Comparison of ENCODE assay signal across 9 mouse cellular contexts in the genomic region with DNA sequence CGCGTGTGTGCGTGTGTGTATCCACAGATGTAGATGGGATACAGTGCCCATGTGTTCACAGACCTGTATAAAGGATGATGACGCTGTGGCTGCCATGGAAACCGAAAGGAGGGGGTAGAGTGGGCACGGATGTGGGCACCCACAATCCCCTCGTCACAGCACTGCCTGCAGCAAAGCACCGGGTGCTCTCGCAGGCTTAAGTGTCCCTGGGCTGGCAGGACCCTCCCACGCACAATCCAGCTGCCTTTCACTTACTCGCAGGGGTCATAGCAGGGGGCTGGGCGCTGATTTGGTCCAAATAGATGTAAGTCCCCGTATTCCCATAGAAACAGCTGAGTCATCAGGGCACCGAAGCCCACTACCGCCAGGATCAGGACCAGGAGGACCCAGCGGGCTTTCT. TPM values are rescaled to one million over a fixed set of nuclear protein-coding genes. Genes with fewer than 3 reads are reported as not detected.
A peak's percentile ranks its signal among the peaks of the same experiment; 100 is the strongest.
DNase-seq lines count a peak whose midpoint lies in the region; ATAC-seq and TF ChIP-seq lines count a peak whose summit lies in the region.
"Had no signal": no experiment of that assay in that cellular context is flagged by ENCODE, and none has a peak within 500 bp of the region (broad histone marks: within the 10 kb centered on the region; RNA-seq: fewer than 3 reads in every experiment).

No protein-coding gene starts in this region.

- H3K27ac ChIP-seq in forebrain, embryonic 15.5 days (replicated peaks): peak overlapping the region; percentile 28; the same call in 1 of the 2 replicates
- 0 out of 2 replicates have a peak overlapping the region, but pooled peaks have one; percentile 13 for H3K27ac ChIP-seq in midbrain, embryonic 16.5 days (ENCODE audit: low read length)
- H3K27ac ChIP-seq: heart, embryonic 15.5 days had no signal

- H3K27me3 ChIP-seq in E14TG2a.4 (ENCODE audit: insufficient read depth, low read length): no peaks in the 10 kb centered on the region
- H3K27me3 ChIP-seq in forebrain, embryonic 15.5 days: no peaks in the 10 kb centered on the region
- H3K27me3 ChIP-seq in midbrain, embryonic 16.5 days (ENCODE audit: control insufficient read depth, insufficient read depth, low read depth, low read length): no peaks in the 10 kb centered on the region
- H3K27me3 ChIP-seq: heart, embryonic 15.5 days had no signal

- TF ChIP-seq CTCF in E14TG2a.4 (conservative IDR thresholded peaks at IDR 0.05; ENCODE audit: low read length): no peak

- peak; percentile 94 for DNase-seq in heart, adult 11 months
- DNase-seq in heart, postnatal 25 days (ENCODE audit: low spot score): no peak
- DNase-seq in left cerebral cortex, adult 8-10 months (ENCODE audit: low spot score in 2 of 2): peak; percentile 80 to 96
- peak; percentile 96 for DNase-seq in thymus, postnatal 0 days (ENCODE audit: low spot score)
- DNase-seq in urinary bladder, postnatal 10 days (ENCODE audit: low spot score): no peak

- peak overlapping the region; percentile 18; the same call in 1 of the 2 replicates for H3K9ac ChIP-seq in forebrain, embryonic 15.5 days (replicated peaks)
- peak overlapping the region; percentile 86 for H3K9ac ChIP-seq in midbrain, embryonic 16.5 days (ENCODE audit: low read depth, low read length)

- H3K4me3 ChIP-seq in E14TG2a.4 (replicated peaks; ENCODE audit: low read length): peak overlapping the region; percentile 78
- peak overlapping the region; percentile 57 for H3K4me3 ChIP-seq in forebrain, embryonic 15.5 days
- H3K4me3 ChIP-seq in midbrain, embryonic 16.5 days (ENCODE audit: low read depth, low read length): peak overlapping the region; percentile 70

- peaks cover 66% of the 10 kb centered on the region for H3K4me1 ChIP-seq in E14TG2a.4 (replicated peaks; ENCODE audit: low read depth, low read length)
- peaks cover 21% of the 10 kb centered on the region for H3K4me1 ChIP-seq in forebrain, embryonic 15.5 days
- peaks cover 16% of the 10 kb centered on the region for H3K4me1 ChIP-seq in midbrain, embryonic 16.5 days (ENCODE audit: control insufficient read depth, insufficient read depth, low read length)

- 69% methylated on average over 16 of the region's 16 CpGs for WGBS in forebrain, embryonic 15.5 days
- 59% methylated on average over 16 of the region's 16 CpGs for whole genome bisulfite sequencing in midbrain, embryonic 16.5 days

- H3K4me2 ChIP-seq in forebrain, embryonic 15.5 days (replicated peaks): peak overlapping the region; percentile 78
- peak overlapping the region; percentile 82 for H3K4me2 ChIP-seq in midbrain, embryonic 16.5 days (ENCODE audit: low read length)

- peak; percentile 70 for ATAC-seq in forebrain, embryonic 15.5 days (replicated peaks)
- ATAC-seq in midbrain, embryonic 16.5 days: peak; percentile 44

- intact Hi-C loops in heart, postnatal 25 days (cut with DNase I): no loop called here

- peaks cover 65% of the 10 kb centered on the region for H3K36me3 ChIP-seq in E14TG2a.4 (ENCODE audit: insufficient read depth, low read length)
- peaks cover 23% of the 10 kb centered on the region for H3K36me3 ChIP-seq in forebrain, embryonic 15.5 days
- peaks cover 13% of the 10 kb centered on the region for H3K36me3 ChIP-seq in midbrain, embryonic 16.5 days (ENCODE audit: control insufficient read depth, insufficient read depth, low read length)

- H3K9me3 ChIP-seq in E14TG2a.4 (ENCODE audit: low read length): no peaks in the 10 kb centered on the region
- H3K9me3 ChIP-seq in forebrain, embryonic 15.5 days: no peaks in the 10 kb centered on the region
- H3K9me3 ChIP-seq in midbrain, embryonic 16.5 days (replicated peaks; ENCODE audit: control insufficient read depth, low read length, poor library complexity, severe bottlenecking): no peaks in the 10 kb centered on the region
- H3K9me3 ChIP-seq: heart, embryonic 15.5 days had no signal

RNA-seq across cellular contexts. Expression of gene Pld3, which starts 11.6 kb away (rescaled TPM):
- 10 to 100 TPM; 23.3 to 27.1 TPM for total RNA-seq in heart, postnatal 25 days (2021)
- polyA plus RNA-seq in forebrain, embryonic 15.5 days (2015; fragmentation: Nextera tagmentation; extraction: Ambion mirVana): 95.7 and 106 TPM in 2 replicates
- total RNA-seq in left cerebral cortex, adult 8-10 months (2022): 100 to 1,000 TPM; 675 to 760 (median 715) TPM
- polyA plus RNA-seq in midbrain, embryonic 16.5 days (2015; fragmentation: Nextera tagmentation; extraction: Ambion mirVana): 171 and 225 TPM in 2 replicates
- polyA plus RNA-seq in thymus, postnatal 0 days (2015; fragmentation: Nextera tagmentation; extraction: Ambion mirVana): 134 and 145 TPM in 2 replicates

RNA-seq across cellular contexts. Expression of gene 2310022A10Rik, which starts 11.6 kb away (rescaled TPM):
- 10 to 100 TPM; 64.6 to 71.9 TPM for total RNA-seq in heart, postnatal 25 days (2021)
- polyA plus RNA-seq in forebrain, embryonic 15.5 days (2015; fragmentation: Nextera tagmentation; extraction: Ambion mirVana): 36.9 and 38.9 TPM in 2 replicates
- 10 to 100 TPM; 26.1 to 34.5 (median 31.0) TPM for total RNA-seq in left cerebral cortex, adult 8-10 months (2022)
- polyA plus RNA-seq in midbrain, embryonic 16.5 days (2015; fragmentation: Nextera tagmentation; extraction: Ambion mirVana): 35.6 and 37.5 TPM in 2 replicates
- polyA plus RNA-seq in thymus, postnatal 0 days (2015; fragmentation: Nextera tagmentation; extraction: Ambion mirVana): 24.6 and 28.7 TPM in 2 replicates

RNA-seq across cellular contexts. Expression of gene Hipk4, which starts 18.4 kb away (rescaled TPM):
- total RNA-seq in heart, postnatal 25 days (2021): under 1 TPM; 0.13 to 0.17 TPM
- 0.42 and 0.43 TPM in 2 replicates for polyA plus RNA-seq in forebrain, embryonic 15.5 days (2015; fragmentation: Nextera tagmentation; extraction: Ambion mirVana)
- total RNA-seq in left cerebral cortex, adult 8-10 months (2022): under 1 TPM in 3 of 4 experiments, not detected in 1; 0.12 to 0.20 (median 0.14) TPM
- polyA plus RNA-seq in midbrain, embryonic 16.5 days (2015; fragmentation: Nextera tagmentation; extraction: Ambion mirVana): 0.86 and 0.88 TPM in 2 replicates
- polyA plus RNA-seq in thymus, postnatal 0 days (2015; fragmentation: Nextera tagmentation; extraction: Ambion mirVana): 0.12 and 0.14 TPM in 2 replicates

RNA-seq across cellular contexts. Expression of gene Prx, which starts 42.3 kb away (rescaled TPM):
- 1 to 10 TPM; 1.2 to 1.6 TPM for total RNA-seq in heart, postnatal 25 days (2021)
- polyA plus RNA-seq in forebrain, embryonic 15.5 days (2015; fragmentation: Nextera tagmentation; extraction: Ambion mirVana): 1.1 and 1.3 TPM in 2 replicates
- under 1 TPM; 0.48 to 0.53 (median 0.52) TPM for total RNA-seq in left cerebral cortex, adult 8-10 months (2022)
- polyA plus RNA-seq in midbrain, embryonic 16.5 days (2015; fragmentation: Nextera tagmentation; extraction: Ambion mirVana): 1.5 TPM in 2 replicates
- 1.1 and 1.2 TPM in 2 replicates for polyA plus RNA-seq in thymus, postnatal 0 days (2015; fragmentation: Nextera tagmentation; extraction: Ambion mirVana)

RNA-seq across cellular contexts. Expression of gene Akt2, which starts 49.9 kb away (rescaled TPM):
- 100 to 1,000 TPM; 166 to 177 TPM for total RNA-seq in heart, postnatal 25 days (2021)
- 94.2 and 97.1 TPM in 2 replicates for polyA plus RNA-seq in forebrain, embryonic 15.5 days (2015; fragmentation: Nextera tagmentation; extraction: Ambion mirVana)
- total RNA-seq in left cerebral cortex, adult 8-10 months (2022): 100 to 1,000 TPM in 3 of 4 experiments, 10 to 100 TPM in 1; 98.3 to 115 (median 109) TPM
- 49.9 and 57.0 TPM in 2 replicates for polyA plus RNA-seq in midbrain, embryonic 16.5 days (2015; fragmentation: Nextera tagmentation; extraction: Ambion mirVana)
- polyA plus RNA-seq in thymus, postnatal 0 days (2015; fragmentation: Nextera tagmentation; extraction: Ambion mirVana): 73.2 and 75.3 TPM in 2 replicates

Comparison
In these comparisons a context has a peak if more than half of its experiments do, and no peak if none do; other contexts are left out.
1. DNase-seq: peak in heart, adult 11 months (single experiment), left cerebral cortex, adult 8-10 months (2 of 2) and thymus, postnatal 0 days (single experiment); none in heart, postnatal 25 days (single experiment) and urinary bladder, postnatal 10 days (single experiment).
2. Peak in every context shown above with its lines, with median percentiles within 50 percentile points of each other: H3K4me3 ChIP-seq.